Mouse (Mus musculus) spleen, adult 12 weeks (tissue): Measurements from ENCODE around the gene Anapc11.

Source experiments
- DNase-seq: peaks from one replicate; pipeline ENCODE4 v3.0.0; 2022; ENCODE audit warnings: low spot score

Anapc11 gene

DNA sequence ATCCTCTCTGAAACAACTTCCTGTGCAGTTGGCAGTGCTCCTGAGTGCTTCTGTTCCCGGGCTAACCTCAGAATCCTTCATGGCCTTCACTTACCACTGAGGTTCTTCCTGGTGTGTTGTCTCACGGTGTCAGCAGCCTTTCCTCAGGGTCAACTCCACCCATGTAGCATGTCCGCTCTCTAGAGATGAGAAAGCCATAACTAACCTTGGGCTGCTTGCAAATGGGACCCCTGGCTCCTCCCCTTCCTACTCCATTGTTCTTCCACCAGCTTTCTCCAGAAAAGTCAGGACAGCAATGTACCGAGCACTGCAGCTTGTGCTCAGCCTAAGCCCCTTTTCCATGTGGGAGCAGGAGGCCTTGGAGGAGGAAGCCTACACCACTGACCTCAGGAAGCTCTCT is 8.5 kb downstream of the Anapc11 start:
- no peak for DNase-seq

- DNase-seq = no peak
These were observed 10.2 kb downstream of the Anapc11 start, which contains the start of gene Npb for GRCm38 (mm10) chr11:120608241-120609034. Gene Npb, plus strand, starts transcription at chr11:120608477.

GRCm38 (mm10) chr11:120609250-120609649 is 11.0 kb downstream of the Anapc11 start:
- DNase-seq = no peak

- DNase-seq = no peak
These were observed 12.3 kb downstream of the Anapc11 start for GRCm38 (mm10) chr11:120610477-120611046.

- peak; percentile 66 for DNase-seq
These were observed 14.5 kb downstream of the Anapc11 start for GRCm38 (mm10) chr11:120612763-120613162.

- no peak for DNase-seq
These were observed 15.3 kb downstream of the Anapc11 start for GRCm38 (mm10) chr11:120613481-120613972.

DNA sequence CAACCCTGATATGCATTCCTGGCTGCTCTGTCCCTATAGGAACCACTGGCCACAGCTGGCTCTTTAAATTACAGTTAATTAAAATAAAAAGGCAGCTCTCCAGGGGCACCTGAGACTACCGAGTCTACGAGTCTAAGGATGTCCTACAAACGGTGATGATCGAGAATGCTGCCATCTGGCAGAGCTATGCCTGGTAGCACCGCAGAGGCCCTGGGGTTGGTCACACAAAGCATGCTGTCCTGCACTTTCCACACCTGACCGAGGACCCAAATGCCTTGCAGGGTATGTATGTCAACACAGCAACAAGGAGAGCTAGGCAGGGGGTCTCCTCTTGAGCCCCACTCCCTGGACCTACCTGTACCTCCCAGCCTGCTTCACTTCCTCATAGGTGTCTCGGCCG is 15.8 kb downstream of the Anapc11 start:
- DNase-seq = no peak

- no peak for DNase-seq
These were observed 16.9 kb downstream of the Anapc11 start for GRCm38 (mm10) chr11:120615167-120615566.

GRCm38 (mm10) chr11:120615606-120616203 is 17.5 kb downstream of the Anapc11 start:
- no peak for DNase-seq

GRCm38 (mm10) chr11:120616617-120617294 is 18.5 kb downstream of the Anapc11 start:
- DNase-seq = no peak

- peak; percentile 92 for DNase-seq
These were observed 19.4 kb downstream of the Anapc11 start, which contains the start of gene Pcyt2 for GRCm38 (mm10) chr11:120617519-120618112. Gene Pcyt2, minus strand, starts transcription at chr11:120617936.

GRCm38 (mm10) chr11:120618619-120619535 is 20.7 kb downstream of the Anapc11 start:
- DNase-seq = no peak

DNA sequence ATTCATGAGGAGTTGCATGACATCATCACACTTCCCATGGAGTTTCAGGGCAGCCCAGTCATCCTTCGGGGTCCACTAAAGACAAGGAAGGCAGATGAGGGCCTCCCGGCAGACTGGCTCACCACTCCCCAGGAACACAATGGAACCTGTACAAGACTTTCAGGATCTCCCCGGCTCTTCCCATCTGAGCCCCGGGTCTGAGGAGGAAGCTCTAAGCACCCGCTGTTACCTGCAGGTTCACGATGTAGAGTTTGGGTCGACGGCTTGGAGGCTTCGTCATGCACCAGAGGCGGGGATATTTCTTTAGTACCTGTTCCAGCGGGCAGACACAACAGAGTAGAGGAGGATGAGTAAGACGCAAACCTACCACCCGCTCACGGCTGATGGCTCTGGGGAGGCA is 22.0 kb downstream of the Anapc11 start:
- no peak for DNase-seq

DNA sequence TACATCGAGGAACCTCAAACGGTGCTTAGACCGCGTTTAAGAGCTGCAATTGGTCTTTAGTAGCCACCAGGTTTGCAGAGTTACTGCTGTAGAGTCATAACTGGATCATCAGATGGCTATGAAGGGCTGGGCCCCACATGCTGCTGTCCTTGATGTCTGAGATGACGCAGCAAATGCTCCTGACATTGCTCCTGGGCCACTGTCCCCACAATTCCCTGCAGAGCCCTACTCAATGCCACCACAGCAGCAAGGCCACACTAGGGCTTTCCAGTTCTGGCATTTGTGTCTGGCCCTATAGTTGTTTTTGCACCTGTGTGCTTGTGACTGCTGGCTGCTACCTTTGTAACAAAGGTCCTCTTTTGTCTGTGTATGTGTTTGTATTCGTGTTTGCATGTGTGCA is 24.6 kb downstream of the Anapc11 start:
- no peak for DNase-seq

DNA sequence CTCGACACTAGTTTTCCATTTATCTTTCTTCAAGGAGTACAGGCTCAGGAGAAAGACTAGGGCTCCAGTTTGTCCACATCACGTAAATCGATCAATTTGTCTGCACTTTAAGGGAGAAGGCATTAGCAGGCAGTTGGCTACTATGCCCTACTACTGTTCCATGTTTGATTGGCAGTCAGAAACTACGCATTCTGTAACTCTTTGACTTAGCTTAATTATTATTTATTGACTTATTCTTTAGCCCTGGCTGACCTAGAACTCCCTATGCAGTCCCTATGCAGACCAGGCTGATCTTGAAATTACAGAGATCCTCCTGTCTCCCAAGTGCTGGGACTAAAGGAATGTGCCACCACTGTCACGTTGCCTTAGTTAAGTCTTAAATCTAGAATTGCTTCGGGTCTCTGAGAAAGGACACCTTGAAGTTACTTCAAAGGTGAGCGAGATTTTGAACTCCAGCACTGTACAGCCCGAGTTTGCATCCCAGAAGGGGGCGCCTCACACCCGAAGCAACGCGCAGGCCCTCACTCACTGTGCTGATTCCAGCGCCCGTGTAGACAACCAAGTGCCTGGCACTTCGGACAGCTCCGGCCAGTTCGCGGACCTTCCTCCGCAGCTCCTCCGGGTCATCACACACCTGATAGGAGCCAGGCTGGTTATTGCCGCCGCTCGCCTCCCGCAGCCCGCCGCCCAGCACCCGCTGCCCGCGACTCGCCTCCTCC is 25.9 kb downstream of the Anapc11 start:
- peak; percentile 71 for DNase-seq

DNA sequence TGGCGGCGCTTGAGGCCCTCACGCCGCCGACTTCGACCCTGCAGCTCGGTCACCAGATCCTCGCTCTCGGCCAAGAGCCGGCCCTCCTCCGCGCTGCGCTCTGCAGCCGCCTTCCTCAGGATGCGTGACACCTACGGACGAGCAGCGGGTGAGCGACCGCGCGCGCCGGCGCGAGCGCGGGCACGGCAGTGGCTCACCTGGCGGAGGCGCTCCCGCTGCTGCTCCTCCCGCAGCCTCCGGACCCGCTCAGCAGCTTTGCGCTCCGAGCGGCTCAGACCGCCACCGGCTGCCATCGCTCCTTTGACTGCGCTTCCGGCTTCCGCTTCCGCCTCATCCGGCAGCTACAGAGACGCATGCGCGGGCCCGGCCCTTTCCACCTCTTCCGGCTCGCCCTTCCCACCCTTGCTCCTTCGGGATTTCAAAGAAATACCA is 26.5 kb downstream of the Anapc11 start:
- peak; percentile 73 for DNase-seq

GRCm38 (mm10) chr11:120625152-120625775 is 27.0 kb downstream of the Anapc11 start, which contains the start of gene Sirt7:
Gene Sirt7, minus strand, starts transcription at chr11:120625240.
- DNase-seq = no peak

DNA sequence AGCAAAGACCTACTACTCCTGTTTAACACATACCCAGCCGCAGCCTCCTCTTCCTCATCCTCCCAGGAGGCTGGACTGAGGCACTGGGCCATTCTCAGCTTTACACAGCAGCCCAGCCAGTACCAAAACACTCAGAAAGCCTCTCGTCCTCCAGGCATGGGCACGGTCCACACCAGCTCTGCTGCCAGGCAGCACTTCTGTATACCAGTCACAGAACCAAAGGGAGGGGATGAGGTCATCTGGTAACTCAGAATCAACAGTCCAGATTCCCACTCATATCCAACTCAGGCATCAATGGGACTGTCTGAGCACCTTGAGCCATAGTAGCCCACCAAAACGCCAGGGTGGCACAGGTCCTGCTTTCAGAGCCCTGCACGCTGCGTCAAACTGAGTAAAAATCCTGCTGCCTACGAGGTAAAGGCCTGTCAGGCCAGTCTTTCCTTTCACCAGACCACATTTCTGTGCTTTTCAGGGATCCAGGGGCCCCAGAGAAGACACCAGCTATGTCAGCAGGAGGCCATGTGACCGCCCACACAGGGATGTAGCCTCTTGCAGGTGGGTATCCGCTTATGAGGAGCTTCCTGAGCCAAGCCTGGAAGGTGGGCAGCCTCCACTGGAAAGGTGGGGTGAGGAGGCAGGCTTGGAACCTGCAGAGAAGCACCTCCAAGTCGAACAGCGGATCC is 28.7 kb downstream of the Anapc11 start:
- no peak for DNase-seq
